8 mouse cellular contexts compared by ENCODE assay signal in the genomic region with DNA sequence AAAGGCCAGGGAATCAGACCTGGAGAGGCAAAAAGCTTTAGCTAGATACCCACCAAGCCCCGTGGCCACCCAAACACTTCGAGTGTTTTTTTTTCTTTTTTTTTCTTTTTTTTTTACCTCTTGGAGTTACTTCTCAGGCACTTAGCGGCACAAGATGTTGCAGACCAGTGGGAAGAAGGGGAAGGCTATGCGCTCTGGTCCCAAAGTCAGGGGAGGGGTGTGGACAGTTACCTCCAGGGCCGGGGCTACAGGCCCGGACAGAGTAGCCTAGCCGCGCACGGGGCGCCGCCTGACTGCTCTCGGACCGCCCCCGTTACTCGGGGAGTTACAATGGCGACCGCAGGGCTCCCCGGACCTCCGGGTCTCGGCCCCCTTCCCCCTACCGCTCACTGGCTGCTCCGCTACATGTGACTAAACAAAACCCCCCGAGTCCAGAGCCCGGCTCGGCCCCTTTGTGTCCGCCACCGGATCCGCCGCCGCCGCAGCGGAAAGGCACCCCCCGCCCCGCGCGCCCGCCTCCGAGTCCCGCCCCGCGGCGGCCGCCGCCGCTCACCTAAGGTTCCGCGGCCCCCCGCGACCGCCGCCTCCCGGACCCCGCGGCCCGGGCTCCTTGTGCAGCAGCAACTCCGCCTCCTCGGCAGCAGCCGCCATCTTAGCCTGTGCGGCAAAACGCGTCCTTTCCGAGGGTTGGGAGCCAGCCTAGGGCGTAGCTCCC. TPM values are rescaled to one million over a fixed set of nuclear protein-coding genes. Genes with fewer than 3 reads are reported as not detected.
DNase-seq lines count a peak whose midpoint lies in the region; ATAC-seq lines count a peak whose summit lies in the region.

No protein-coding gene starts in this region.

- peak overlapping the region; percentile 78 for H3K4me2 ChIP-seq in heart, embryonic 16.5 days (ENCODE audit: low read depth, low read length)

- peak overlapping the region; percentile 98 for H3K9ac ChIP-seq in heart, embryonic 16.5 days (ENCODE audit: low read length)

- peaks cover 20% of the 10 kb centered on the region for H3K4me1 ChIP-seq in heart, embryonic 16.5 days (ENCODE audit: control insufficient read depth, insufficient read depth, low read length)

- DNase-seq in CD4-positive helper T cell, adult 2 months (ENCODE audit: low read depth, low spot score) = peak; percentile 80
- peak; percentile 84 to 90 for DNase-seq in kidney, postnatal 4 days
- DNase-seq in lung, postnatal 25 days (ENCODE audit: low spot score) = peak; percentile 67
- peak; percentile 79 for DNase-seq in retina, embryonic 14.5 days (ENCODE audit: low spot score)
- DNase-seq in urinary bladder, postnatal 36 days (ENCODE audit: low spot score in 2 of 2) = peak; percentile 51 to 67

- ATAC-seq in activated CD4-positive, CD25-positive, alpha-beta regulatory T cell, adult 4 months = peak; percentile 41
- peak; percentile 59 for ATAC-seq in erythroblast, adult 5-6 weeks (replicated peaks; ENCODE audit: low FRiP score, poor library complexity, severe bottlenecking)
- ATAC-seq in heart, embryonic 16.5 days (replicated peaks; ENCODE audit: extremely low read depth, insufficient read depth, low FRiP score) = peak; percentile 79

- WGBS in heart, embryonic 16.5 days = under 1% methylated on average over 44 of the region's 63 CpGs

- peak overlapping the region; percentile 99 for H3K27ac ChIP-seq in heart, embryonic 16.5 days (ENCODE audit: low read length)

- no peaks in the 10 kb centered on the region for H3K27me3 ChIP-seq in heart, embryonic 16.5 days (ENCODE audit: control insufficient read depth, insufficient read depth, low read length)

- peak overlapping the region; percentile 79 for H3K4me3 ChIP-seq in heart, embryonic 16.5 days (ENCODE audit: low read length)

- H3K9me3 ChIP-seq in heart, embryonic 16.5 days (replicated peaks; ENCODE audit: control insufficient read depth, low read length) = no peaks in the 10 kb centered on the region

- no peaks in the 10 kb centered on the region; the same call in 1 of the 2 replicates for H3K36me3 ChIP-seq in heart, embryonic 16.5 days (ENCODE audit: control insufficient read depth, insufficient read depth)

RNA-seq across cellular contexts. Expression of gene Zfp644, which starts 1.2 kb away (rescaled TPM):
- polyA plus RNA-seq in activated CD4-positive, CD25-positive, alpha-beta regulatory T cell, adult 4 months (2017; shearing (Covaris generic)) = 10 to 100 TPM; 30.0 to 36.1 TPM
- total RNA-seq in erythroblast, adult 5-6 weeks (2015; ENCODE audit: low replicate concordance) = 48.7 and 51.7 TPM in 2 replicates
- 62.7 and 68.0 TPM in 2 replicates for total RNA-seq in erythroblast, adult 5-6 weeks (2017; ENCODE audit: low replicate concordance)
- polyA plus RNA-seq in heart, embryonic 16.5 days (2015; fragmentation: Nextera tagmentation; extraction: Ambion mirVana) = 35.8 and 40.2 TPM in 2 replicates

Comparison
In these comparisons a context has a peak if more than half of its experiments do, and no peak if none do; other contexts are left out.
1. Peak in every context shown above with its lines: DNase-seq, ATAC-seq, H3K4me3 ChIP-seq and H3K27ac ChIP-seq.